Mouse (Mus musculus) yolk sac, embryonic 10.5 days (tissue): ENCODE data around the gene Kif19a.
A peak's percentile ranks its signal among the peaks of the same experiment; 100 is the strongest.

ENCODE experiments used
- DNase-seq: peaks from one replicate; pipeline ENCODE4 v3.0.0-alpha.2; 2017; ENCODE audit warnings: low spot score

Kif19a gene

GRCm38 (mm10) chr11:114764820-114765818 is at the start of gene Kif19a:
Gene Kif19a, plus strand, starts transcription at chr11:114765388.
- DNase-seq: peak; percentile 68

DNA sequence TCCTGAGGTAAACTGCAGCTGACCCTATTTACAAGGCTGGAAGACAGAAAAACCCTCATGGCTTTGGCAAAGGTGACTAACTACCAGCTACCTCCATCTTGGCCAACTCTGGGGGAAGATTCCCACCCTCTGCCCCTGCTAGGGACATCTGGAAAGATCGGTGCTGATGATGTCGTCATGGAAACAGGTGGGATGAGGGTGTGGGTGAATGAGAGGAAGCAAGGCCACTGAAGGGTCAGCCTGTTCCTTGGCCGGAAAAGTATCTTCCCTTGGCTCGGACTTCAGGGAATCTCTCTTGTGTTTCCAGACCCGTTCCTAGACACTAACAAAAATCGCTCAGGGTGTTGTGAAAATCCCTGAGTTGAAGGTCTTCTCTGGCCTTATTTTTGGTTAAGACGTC is 49.7 kb upstream of the Kif19a start:
- no peak for DNase-seq

GRCm38 (mm10) chr11:114720535-114720934 is 44.7 kb upstream of the Kif19a start:
- no peak for DNase-seq

GRCm38 (mm10) chr11:114722438-114722837 is 42.8 kb upstream of the Kif19a start:
- DNase-seq: no peak

GRCm38 (mm10) chr11:114723030-114723429 is 42.2 kb upstream of the Kif19a start:
- no peak for DNase-seq

GRCm38 (mm10) chr11:114724787-114725590 is 40.2 kb upstream of the Kif19a start:
- no peak for DNase-seq

GRCm38 (mm10) chr11:114726965-114727825 is 38.0 kb upstream of the Kif19a start, which contains the start of gene Dnaic2:
Gene Dnaic2, plus strand, starts transcription at chr11:114727408.
- DNase-seq: peak; percentile 46

- DNase-seq: no peak
Observed at GRCm38 (mm10) chr11:114727826-114728186, 37.4 kb upstream of the Kif19a start.

GRCm38 (mm10) chr11:114728333-114728732 is 36.9 kb upstream of the Kif19a start:
- no peak for DNase-seq

DNA sequence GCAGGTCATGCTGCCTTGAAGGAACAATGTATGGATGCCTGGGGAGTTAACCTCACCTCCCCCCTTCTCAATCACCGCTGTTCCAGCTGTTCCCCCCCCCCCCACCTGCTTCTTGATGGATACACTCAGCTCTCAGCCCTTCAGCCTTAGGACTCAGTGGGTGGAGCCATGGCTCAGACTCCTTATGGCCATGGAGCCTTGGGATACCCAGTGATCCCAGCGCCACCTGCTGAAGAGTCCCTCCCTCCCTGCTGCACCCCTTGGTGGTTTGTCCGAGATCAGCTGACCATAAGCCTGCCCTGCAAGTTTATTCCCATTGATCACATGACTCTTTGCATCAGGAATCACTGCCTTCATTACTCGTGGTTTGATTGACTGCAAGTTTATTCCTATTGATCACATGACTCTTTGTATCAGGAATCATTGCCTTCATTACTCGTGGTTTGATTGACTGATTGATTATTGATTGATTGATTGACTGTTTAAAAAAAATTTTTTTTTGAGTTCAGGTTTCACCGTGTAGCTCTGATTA is 35.3 kb upstream of the Kif19a start:
- DNase-seq: no peak

- no peak for DNase-seq
Observed at GRCm38 (mm10) chr11:114731711-114732110, 33.5 kb upstream of the Kif19a start.

DNA sequence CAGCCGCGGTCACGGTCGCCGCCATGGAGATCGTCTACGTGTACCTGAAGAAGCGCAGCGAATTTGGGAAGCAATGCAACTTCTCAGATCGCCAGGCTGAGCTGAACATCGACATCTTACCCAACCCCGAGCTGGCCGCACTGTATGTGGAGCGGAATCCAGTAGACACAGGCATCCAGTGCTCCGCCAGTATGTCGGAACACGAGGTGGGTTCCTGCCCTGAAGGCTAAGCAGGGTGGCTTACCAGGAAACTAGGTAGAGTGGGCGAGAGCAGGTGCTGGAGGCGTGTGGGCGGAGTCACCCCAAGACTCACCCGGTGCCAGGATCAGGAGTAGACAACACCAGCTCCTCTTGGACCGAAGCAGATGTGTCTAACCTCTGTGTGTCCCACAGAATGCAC is 32.3 kb upstream of the Kif19a start:
- no peak for DNase-seq

DNA sequence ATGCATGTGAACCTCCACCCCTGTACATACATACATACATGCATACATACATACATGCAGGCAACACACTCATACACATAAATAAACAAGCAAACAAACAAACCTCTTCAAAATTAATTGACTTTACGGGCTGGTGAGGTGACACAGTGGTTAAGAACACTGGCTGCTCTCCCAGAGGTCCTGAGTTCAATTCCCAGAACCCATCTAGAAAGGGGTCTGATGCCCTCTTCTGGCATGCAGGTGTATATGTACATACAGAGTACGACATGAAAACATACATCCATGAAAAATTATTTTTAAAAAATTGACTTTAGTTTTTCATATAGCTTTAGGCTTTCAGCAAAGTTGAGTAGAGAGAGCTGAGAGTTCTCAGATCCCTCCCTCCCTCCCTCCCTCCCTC is 29.1 kb upstream of the Kif19a start:
- no peak for DNase-seq

- DNase-seq: no peak
Observed at GRCm38 (mm10) chr11:114736913-114737624, 28.1 kb upstream of the Kif19a start.

DNA sequence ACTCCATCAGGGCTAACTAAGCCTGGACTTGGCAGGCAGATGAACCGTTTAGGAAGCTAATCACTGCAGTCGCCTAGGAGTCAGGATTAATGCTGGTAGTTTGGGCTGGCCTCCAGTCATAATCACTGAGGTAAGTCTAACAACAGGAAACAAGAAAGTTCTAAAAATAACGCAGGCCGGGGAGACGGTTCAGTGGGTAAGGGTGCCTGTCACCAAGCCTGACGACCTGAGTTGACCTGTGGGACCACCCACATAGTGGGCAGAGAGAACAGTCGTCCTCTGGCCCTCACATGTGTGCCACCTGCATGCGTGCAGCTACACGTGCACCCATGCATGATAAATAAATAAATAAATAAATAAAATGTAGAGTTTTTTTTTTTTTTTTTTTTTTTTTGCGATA is 24.6 kb upstream of the Kif19a start:
- no peak for DNase-seq

DNA sequence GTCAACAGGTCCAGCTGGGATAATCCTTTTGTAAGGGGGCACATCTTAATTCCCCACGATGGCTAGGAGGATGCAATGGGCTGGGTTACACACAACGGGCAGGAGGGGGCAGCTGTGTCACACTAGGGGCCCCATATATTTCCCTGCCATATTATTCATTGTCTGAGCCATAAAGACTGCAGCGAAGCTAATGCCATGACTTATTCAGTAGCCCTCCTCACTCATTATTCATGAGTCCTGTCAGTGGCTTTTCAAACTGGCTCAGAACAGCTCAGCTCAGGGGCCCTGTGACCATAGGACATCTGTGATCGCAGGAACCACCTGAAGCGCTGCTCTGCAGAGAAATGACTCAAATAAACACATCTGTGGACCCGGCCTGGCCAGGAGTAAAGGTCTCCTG is 23.7 kb upstream of the Kif19a start:
- no peak for DNase-seq

DNA sequence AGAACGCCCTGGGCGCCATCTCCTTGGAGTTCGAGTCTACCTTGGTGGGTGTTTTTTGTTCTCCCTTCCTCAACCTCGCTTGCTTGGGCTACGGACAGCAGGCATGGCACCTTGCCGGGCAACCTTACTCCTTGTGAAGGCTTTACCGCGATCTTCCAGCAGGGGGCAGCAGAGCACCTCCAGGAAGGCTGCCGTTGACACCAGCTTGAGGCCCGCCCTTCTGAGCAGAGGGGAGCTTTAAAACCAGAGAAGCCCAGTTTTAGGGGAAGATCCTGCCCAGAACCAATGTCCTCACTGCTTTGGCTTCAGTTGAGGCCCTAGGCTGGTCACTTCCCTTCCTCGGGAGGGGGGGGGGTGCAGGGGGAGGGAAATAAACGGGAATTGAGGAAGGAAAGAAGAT is 20.1 kb upstream of the Kif19a start:
- peak; percentile 66 for DNase-seq

DNA sequence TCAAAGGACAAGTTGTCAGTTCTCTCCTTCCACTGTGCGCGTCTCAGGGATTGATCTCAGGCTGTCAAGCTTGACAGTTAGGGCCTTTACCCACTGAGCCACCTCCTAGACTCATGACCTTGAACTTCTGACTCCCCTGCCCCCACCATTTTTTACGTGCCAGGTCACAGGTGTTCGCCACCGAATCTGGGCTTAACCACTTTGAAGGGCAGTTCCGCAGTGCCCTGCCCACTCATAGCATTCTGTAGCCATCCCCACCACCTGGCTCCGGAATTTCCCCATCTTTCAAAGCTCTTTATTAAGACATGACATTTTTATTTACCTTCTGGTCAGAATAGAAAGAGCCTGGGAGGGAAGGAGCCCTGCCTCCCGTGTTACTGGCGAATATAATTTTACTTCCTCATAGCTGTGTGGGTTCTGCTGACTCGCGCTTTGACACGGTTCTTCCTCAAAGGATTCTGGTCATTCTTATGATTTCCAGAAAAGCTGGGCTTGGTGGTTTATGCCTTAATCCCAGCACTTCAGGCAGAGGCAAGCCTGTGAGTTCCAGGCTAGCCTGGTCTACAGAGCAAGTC is 17.5 kb upstream of the Kif19a start:
- no peak for DNase-seq

DNA sequence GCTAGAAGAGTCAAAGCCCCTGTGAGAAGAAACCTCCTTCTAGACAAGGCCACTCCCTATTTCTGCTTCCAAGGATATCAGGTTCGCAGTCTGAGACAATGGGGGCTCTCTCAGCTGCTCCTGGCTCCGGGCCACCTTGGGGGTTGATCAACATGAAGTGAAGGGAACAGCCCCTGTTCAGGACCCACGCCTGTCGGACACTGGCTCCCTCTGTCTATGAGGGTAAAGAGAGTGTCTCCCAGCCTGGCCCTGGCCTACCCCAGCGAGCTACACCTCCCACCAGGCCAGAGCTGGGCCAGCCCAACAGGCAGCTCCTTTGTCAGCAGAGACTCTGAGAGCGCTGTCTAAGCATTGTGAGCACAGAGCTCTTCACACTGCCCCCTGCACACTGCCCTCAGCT is 4.7 kb downstream of the Kif19a start:
- DNase-seq: no peak

DNA sequence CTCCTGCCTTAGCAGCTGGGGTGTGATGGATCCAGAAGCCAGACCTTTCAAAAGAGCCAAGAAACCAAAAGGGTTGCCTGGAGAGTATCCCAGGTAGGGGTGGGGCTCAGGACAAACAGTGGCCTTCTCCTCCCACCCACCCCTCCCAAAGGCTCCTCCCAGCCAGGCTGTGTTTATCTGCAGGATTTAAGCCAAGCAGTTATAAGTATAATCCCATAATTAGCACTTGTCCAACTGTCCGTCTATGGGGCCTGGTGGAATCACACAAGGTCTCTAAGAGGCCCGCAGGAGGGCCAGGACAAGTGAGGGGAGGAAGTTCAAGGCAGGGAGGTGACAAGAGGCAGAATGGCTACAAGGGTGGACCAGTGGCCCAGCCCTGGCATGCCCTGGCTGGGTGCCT is 6.7 kb downstream of the Kif19a start:
- DNase-seq: no peak

DNA sequence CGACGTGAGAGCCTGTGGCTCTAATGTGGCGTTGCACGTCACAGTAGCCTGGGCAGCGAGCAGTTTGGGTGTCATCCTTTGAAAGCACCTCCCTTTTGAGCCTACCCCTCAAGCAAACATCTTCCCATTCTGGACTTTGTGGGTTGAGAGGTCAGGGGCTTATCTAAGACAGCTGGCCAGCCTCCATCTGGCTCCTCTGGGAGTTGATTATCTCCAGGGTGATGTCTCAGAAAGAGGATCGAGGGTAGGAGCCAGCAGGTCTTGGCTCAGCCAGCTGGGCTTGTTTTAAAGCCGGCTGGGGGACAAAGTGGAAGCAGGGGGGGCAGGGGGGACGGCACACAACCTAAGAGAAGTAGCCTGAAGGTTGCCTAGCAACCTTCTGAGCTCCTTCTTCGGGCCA is 14.9 kb downstream of the Kif19a start:
- DNase-seq: no peak
